Mouse (Mus musculus): ENCODE data around the gene Acoxl.
A peak's percentile ranks its signal among the peaks of the same experiment; 100 is the strongest.

Gene Acoxl

GRCm38 (mm10) chr2:127864381-127864780 lies 25.7 kb downstream of the Acoxl start:
- no peak for TF ChIP-seq GATA4 (IDR thresholded peaks at IDR 0.05; ENCODE audit: insufficient replicate concordance, low read length)

- TF ChIP-seq GATA4 (IDR thresholded peaks at IDR 0.05; ENCODE audit: insufficient replicate concordance, low read length): no peak
Observed at GRCm38 (mm10) chr2:127881063-127881462, 42.4 kb downstream of the Acoxl start.

- TF ChIP-seq GATA4 (IDR thresholded peaks at IDR 0.05; ENCODE audit: insufficient replicate concordance, low read length): peak; percentile 73; the same call in 1 of the 2 replicates
Observed at GRCm38 (mm10) chr2:127889432-127889831, 50.8 kb downstream of the Acoxl start.

GRCm38 (mm10) chr2:127889979-127890378 lies 51.3 kb downstream of the Acoxl start:
- TF ChIP-seq GATA4 (IDR thresholded peaks at IDR 0.05; ENCODE audit: insufficient replicate concordance, low read length): no peak

- no peak for TF ChIP-seq GATA4 (IDR thresholded peaks at IDR 0.05; ENCODE audit: insufficient replicate concordance, low read length)
Observed at GRCm38 (mm10) chr2:127890526-127890925, 51.9 kb downstream of the Acoxl start.

GRCm38 (mm10) chr2:127891056-127891455 lies 52.4 kb downstream of the Acoxl start:
- TF ChIP-seq GATA4 (IDR thresholded peaks at IDR 0.05; ENCODE audit: insufficient replicate concordance, low read length): no peak

GRCm38 (mm10) chr2:127894890-127895289 lies 56.2 kb downstream of the Acoxl start:
- no peak for TF ChIP-seq GATA4 (IDR thresholded peaks at IDR 0.05; ENCODE audit: insufficient replicate concordance, low read length)

- TF ChIP-seq GATA4 (IDR thresholded peaks at IDR 0.05; ENCODE audit: insufficient replicate concordance, low read length): no peak
Observed at GRCm38 (mm10) chr2:127897718-127898117, 59.0 kb downstream of the Acoxl start.

GRCm38 (mm10) chr2:127904918-127905317 lies 66.2 kb downstream of the Acoxl start:
- no peak for TF ChIP-seq GATA4 (IDR thresholded peaks at IDR 0.05; ENCODE audit: insufficient replicate concordance, low read length)

GRCm38 (mm10) chr2:127906973-127907678 lies 68.5 kb downstream of the Acoxl start:
- TF ChIP-seq GATA4 (IDR thresholded peaks at IDR 0.05; ENCODE audit: insufficient replicate concordance, low read length): no peak

- TF ChIP-seq GATA4 (IDR thresholded peaks at IDR 0.05; ENCODE audit: insufficient replicate concordance, low read length): no peak
Observed at GRCm38 (mm10) chr2:127907679-127908042, 69.0 kb downstream of the Acoxl start.

- no peak for TF ChIP-seq GATA4 (IDR thresholded peaks at IDR 0.05; ENCODE audit: insufficient replicate concordance, low read length)
Observed at GRCm38 (mm10) chr2:127908881-127909280, 70.2 kb downstream of the Acoxl start.

GRCm38 (mm10) chr2:127909790-127910189 lies 71.1 kb downstream of the Acoxl start:
- no peak for TF ChIP-seq GATA4 (IDR thresholded peaks at IDR 0.05; ENCODE audit: insufficient replicate concordance, low read length)

GRCm38 (mm10) chr2:127911579-127911978 lies 72.9 kb downstream of the Acoxl start:
- no peak for TF ChIP-seq GATA4 (IDR thresholded peaks at IDR 0.05; ENCODE audit: insufficient replicate concordance, low read length)

- no peak for TF ChIP-seq GATA4 (IDR thresholded peaks at IDR 0.05; ENCODE audit: insufficient replicate concordance, low read length)
Observed at GRCm38 (mm10) chr2:127914047-127914446, 75.4 kb downstream of the Acoxl start.

GRCm38 (mm10) chr2:127916804-127917410 lies 78.2 kb downstream of the Acoxl start:
- TF ChIP-seq GATA4 (IDR thresholded peaks at IDR 0.05; ENCODE audit: insufficient replicate concordance, low read length): no peak

GRCm38 (mm10) chr2:127919740-127920139 lies 81.1 kb downstream of the Acoxl start:
- no peak for TF ChIP-seq GATA4 (IDR thresholded peaks at IDR 0.05; ENCODE audit: insufficient replicate concordance, low read length)

Measured in liver, adult (tissue).